Mouse (Mus musculus): ENCODE measurements around the gene Gm40193. TPM values are rescaled to one million over a fixed set of nuclear protein-coding genes. Genes with fewer than 3 reads are reported as not detected.
"Not testable (repeated sequence)": the region's sequence is repeated elsewhere in the genome, so short reads cannot be mapped to it uniquely, and the experiment has no call there.

The Gm40193 gene
- total RNA-seq, 1 experiment from 2014 or later: not detected

DNA sequence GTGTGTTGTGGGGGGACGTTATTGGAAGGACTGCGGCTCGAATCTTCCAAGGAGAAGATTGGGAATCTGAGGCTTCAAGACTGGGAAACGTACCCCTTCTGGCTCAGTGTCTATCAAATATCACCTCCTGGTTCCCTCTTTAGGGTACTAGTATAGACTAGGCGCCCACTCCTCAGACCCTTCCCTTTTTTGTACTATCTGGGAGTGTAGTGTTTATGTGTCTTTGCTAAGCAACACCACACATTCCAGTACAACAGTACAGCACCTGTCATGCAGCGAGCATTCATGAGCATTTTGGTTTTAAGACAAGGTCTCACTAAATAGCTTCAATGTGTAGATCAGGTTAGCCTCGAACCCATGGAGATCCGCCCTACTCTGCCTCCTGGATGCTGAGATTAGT is 18.8 kb upstream of the Gm40193 start:
- no peak for ATAC-seq (replicated peaks; ENCODE audit: insufficient number of reproducible peaks, low FRiP score, low TSS enrichment, poor library complexity, severe bottlenecking)

DNA sequence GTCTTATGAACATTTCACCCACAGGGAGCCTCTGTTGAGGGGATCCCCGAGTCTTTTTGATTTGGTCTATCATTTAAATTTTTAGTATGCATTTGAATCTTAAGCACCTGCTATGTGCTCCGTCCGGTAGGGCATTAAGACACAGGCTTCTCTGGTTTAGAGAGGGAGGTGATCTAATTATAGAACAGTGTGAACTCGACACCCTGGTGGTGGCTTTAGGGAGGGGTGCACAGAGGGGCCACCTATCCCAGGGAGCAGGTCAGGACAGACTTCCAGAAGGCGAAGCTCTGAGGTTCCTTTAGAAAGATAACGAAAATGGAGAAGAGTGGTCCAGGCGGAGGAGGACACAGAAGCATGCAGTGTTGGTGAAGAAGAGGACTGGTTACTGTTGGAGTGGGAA is 11.8 kb upstream of the Gm40193 start:
- ATAC-seq (replicated peaks; ENCODE audit: insufficient number of reproducible peaks, low FRiP score, low TSS enrichment, poor library complexity, severe bottlenecking): no peak

DNA sequence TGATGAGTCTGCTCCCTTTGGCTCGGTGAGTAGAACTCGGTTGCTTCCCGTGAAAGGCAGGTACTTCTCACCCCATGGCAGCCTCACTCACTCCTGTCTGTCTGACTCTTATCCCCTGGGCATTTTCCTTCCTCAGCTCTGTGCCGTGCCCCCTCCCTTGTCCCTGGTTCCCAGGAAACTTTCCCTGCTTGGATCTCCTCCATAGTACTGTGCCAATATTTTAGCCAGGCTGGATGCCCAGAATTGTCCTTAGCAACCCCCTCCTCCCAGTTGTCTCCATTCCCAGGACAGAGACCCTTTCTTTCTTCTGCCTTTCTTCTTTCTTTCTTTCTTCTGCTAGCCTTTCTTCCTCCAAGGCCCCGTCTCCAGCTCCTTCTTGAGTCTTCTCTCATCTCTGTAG is 8.7 kb upstream of the Gm40193 start:
- ATAC-seq (replicated peaks; ENCODE audit: insufficient number of reproducible peaks, low FRiP score, low TSS enrichment, poor library complexity, severe bottlenecking): no peak

DNA sequence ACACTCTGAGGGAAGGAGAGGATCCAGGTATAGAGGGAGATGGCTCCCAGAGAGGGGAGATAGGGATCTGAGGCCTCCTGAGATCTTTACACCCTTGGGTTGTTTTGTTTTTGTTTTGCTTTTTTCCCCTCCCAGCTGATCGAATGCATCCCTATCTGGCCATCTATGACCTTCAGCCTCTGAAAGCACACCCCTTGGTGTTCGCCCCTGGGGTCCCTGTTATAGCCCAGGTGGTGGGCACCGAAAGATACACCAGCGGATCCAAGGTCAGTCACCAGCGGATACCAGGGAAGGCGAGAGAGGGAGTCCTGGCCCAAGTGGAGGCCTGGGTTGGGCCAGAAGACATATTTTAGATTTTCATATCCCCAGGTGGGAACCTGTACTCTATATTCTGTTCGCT is 8.2 kb upstream of the Gm40193 start:
- ATAC-seq (replicated peaks; ENCODE audit: insufficient number of reproducible peaks, low FRiP score, low TSS enrichment, poor library complexity, severe bottlenecking): no peak

DNA sequence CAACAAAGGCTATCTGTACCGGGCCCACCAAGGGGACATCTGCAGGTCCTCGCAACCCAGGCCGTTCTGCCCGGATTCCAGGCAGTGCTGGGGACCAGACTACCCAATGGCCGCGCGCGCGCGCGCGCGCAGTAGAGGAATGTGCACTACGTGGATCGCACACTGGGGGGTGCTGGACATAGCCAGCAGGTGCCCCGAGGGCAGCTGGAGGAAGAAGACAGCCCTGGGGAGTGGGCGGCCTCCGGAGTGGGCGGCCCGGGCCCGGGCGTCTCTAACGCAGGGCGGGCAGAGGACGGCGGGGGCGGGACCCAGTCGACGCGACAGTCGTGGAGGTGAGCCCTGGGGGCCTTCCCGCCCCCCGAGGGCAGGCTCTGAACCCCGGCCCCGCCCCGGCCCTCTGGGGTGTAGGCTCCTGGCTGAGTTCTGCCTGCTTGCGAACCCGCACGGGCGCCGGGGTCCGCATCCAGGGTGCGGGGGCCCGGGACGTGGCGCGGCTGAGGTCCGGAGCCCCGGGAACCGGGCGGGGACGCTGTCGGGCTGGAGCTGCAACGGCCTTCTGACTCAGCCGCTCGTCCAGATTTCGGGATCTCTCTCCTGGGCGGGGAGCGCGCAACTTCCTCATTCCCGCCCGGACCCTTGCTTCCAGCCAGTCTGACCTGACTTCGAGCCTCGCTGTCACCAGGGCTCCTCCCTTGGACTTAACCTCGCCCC is 7.3 kb upstream of the Gm40193 start, which contains the start of gene Pld2:
Pld2 (plus strand) TSS at position 188 of the 711 bp plus-strand sequence.
- peak; percentile 83 for ATAC-seq (replicated peaks; ENCODE audit: insufficient number of reproducible peaks, low FRiP score, low TSS enrichment, poor library complexity, severe bottlenecking)

DNA sequence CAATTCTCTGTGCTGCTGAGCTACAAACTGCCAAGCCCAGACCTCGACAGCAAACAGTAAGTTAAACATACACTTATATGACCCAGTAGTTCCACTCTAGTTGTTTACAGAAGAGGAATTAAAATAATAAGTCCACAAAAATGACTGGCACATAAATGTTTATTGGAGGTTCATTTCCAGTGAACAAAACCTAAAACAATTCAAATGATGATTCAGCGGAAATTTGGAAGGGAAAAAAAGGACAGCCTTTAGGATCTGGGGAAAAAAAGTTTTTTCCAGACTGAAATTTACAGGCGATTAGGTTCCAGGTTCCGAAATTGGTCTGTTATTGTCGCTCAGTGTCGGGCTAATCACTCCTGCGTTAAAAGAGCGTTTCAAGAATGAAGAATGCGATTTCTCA is 6.7 kb upstream of the Gm40193 start:
- no peak for ATAC-seq (replicated peaks; ENCODE audit: insufficient number of reproducible peaks, low FRiP score, low TSS enrichment, poor library complexity, severe bottlenecking)

DNA sequence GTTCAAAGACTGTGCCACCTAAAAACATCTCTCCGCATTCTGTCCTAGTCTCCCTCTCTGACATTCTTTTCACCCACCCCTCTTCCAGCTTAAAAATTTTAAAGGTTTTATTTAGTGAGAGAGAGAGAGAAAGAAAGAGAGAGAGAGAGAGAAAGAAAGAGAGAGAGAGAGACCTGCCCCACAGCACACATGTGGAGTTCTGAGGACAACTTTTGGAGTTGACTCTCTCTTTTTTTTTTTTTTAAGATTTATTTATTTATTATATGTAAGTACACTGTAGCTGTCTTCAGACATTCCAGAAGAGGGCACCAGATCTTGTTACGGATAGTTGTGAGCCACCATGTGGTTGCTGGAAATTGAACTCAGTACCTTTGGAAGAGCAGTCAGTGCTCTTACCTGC is 1.7 kb downstream of the Gm40193 start:
- ATAC-seq (replicated peaks; ENCODE audit: insufficient number of reproducible peaks, low FRiP score, low TSS enrichment, poor library complexity, severe bottlenecking): not testable (repeated sequence)

DNA sequence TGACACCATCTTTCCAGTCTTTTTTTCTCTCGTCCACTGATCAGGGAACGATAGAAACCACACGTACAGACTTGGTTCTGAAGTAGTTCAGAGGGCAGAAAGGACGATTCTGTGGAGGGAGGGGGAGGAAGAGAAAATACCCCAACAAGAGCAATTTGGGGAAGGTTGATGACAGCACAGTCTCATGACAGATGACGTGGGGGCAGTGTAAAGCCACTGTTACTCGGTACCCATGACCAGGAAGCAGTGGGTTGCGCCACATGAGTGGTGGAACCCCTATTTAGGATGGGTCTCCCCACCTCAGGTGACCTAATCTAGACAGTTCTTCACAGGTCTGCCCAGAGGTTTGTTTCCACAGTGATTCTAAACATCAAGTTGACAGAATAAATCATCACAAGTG is 4.1 kb downstream of the Gm40193 start:
- ATAC-seq (replicated peaks; ENCODE audit: insufficient number of reproducible peaks, low FRiP score, low TSS enrichment, poor library complexity, severe bottlenecking): no peak

DNA sequence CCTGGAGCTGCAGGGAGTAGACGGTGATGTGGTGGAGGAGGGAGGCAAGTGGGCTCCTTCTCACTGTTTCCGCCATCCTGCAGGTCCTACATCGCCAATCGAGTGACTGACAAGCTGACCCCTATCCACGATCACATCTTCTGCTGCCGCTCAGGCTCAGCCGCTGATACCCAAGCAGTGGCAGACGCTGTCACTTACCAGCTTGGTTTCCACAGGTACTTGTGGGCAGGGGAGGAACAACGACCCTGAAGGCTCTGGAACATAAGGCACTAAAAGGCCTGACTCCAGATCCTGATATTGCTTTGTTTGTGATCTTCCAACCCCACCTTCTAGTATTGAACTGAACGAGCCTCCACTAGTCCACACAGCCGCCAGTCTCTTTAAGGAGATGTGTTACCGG is 6.5 kb downstream of the Gm40193 start:
- ATAC-seq (replicated peaks; ENCODE audit: insufficient number of reproducible peaks, low FRiP score, low TSS enrichment, poor library complexity, severe bottlenecking): no peak

DNA sequence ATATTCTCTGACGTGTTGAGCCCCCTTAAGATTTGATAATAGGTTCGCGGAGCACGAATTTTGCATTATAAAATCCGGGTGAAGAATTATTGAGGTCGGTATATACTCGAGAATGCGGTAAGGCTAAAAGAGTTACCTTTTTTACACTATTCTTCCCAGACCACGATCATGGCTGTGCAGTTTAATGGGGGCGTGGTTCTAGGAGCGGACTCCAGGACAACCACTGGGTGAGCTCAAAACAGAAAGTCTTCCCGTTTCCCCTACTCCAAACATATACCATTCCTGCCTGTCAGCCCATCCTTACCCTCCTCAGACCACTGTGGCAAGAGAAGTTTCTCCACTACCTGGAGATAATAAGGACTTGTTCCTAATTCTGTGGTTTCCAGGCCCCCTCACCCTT is 7.0 kb downstream of the Gm40193 start:
- no peak for ATAC-seq (replicated peaks; ENCODE audit: insufficient number of reproducible peaks, low FRiP score, low TSS enrichment, poor library complexity, severe bottlenecking)

DNA sequence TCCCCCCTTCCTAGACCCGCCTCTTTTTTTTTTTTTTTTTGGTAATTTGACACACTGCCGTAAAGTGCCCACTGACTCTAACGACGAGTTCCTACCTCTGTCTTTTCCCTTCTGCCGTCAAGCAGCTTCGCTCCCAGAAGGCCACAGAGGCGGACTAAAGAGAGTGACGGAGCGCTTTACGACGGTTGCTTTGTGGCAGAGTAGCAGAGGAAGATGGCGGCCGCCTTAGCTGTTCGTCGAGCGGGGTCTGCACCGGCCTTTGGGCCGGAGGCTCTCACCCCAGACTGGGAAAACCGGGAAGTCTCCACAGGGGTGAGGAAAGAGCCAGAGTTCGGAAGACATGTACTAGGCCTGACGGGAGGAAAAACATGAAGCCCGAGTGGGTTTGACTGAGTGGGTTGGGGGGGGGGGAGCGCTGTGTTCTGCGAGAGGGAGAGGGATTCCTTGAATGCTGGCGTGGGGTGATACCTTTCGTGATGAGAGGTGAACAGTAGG is 7.5 kb downstream of the Gm40193 start, which contains the start of gene Psmb6:
Psmb6 (plus strand) TSS at position 184 of the 495 bp plus-strand sequence.
- ATAC-seq (replicated peaks; ENCODE audit: insufficient number of reproducible peaks, low FRiP score, low TSS enrichment, poor library complexity, severe bottlenecking): peak; percentile 99

DNA sequence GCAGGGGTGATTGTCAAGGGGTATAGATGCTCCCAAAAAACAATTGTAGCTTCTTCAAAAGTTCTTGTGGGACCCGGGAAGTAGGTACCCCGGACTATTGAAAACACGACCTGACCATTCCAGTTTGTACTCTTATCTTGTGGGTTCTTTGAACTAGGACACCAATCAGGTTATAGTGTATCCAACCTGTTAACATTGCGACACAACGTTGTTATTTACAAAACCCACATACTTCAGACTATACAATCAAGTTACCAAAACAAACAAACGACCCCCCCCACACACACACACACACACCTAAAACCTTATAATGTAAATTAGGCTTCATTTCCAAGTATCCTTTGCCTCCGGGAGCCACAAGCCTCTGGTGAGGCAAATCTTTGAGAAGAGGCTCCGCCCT is 8.0 kb downstream of the Gm40193 start:
- no peak for ATAC-seq (replicated peaks; ENCODE audit: insufficient number of reproducible peaks, low FRiP score, low TSS enrichment, poor library complexity, severe bottlenecking)

DNA sequence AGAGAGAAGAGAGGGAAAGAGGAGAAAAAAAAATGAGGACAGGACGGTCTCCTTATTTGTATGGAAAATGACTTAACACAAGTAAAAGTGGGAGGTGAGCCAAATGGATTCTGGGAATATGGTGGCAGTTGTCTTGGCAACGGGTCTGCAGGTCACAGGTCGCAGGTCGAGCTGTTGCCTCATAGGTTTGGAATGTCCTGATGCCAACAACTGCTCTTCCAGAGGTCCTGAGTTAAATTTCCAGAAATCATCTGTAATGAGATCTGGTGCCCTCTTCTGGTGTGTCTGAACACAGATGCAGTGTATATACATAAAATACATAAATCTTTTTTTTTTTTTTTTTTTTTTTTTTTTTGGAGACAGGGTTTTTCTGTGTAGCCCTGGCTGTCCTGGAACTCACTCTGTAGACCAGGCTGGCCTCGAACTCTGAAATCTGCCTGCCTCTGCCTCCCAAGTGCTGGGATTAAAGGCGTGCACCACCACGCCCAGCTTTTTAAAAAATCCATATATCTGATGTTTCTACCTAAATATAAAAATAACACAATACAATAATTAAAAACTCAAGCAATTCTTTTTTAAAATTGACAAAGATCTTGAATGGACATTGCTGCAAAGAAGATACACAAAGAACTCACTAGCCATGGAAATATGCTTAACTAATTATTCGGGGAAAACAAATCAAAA is 9.3 kb downstream of the Gm40193 start:
- not testable (repeated sequence) for ATAC-seq (replicated peaks; ENCODE audit: insufficient number of reproducible peaks, low FRiP score, low TSS enrichment, poor library complexity, severe bottlenecking)

DNA sequence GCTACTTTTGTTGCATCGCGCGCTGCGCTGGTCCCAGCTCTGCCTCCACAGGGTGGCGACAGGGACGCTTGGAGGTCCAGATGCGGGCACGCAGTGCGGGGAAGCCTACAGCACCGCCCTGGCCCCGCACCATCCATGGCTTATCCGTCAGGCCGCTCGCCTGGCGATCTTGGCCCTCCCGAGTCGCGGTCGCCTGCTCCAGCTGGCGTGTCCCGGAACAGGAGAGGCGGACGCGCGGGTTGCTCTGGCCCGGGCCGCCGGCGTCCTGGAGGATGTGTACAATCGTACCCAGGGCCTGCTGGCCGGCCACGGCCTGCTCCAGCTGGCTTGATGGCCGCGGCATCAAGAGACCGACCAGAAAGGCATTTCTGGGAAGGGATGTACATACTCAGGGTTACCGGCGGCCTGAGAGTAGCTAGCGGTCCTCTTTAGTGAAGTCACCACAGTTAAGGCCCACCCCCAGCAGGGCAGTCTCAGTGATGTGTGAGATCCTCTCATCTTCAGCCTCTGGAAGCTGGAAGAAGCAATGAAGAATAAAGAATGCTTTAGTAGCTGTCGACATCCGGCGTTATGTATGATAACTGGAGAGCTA is 12.5 kb downstream of the Gm40193 start:
- no peak for ATAC-seq (replicated peaks; ENCODE audit: insufficient number of reproducible peaks, low FRiP score, low TSS enrichment, poor library complexity, severe bottlenecking)

DNA sequence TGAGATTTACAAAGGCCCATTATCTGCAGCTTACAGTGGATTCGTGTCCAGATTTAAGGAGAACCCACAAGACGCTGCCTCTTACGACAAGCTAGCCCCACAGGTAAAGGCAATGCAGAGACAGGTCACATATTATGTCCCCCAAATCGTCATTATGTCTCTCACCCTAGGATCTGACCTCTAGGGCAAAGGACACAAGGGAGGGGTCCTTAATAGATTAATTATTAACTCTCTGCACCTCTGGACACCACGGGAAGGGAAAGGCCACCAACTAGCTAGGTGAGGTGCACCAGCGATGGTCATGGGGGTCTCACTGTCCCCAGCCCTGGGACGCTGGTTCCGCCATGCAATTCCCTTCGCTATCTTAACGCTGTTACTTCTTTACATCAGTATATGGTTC is 13.8 kb downstream of the Gm40193 start, which contains the start of gene Gltpd2:
Gltpd2 (plus strand) TSS at position 274 of the 400 bp plus-strand sequence.
- no peak for ATAC-seq (replicated peaks; ENCODE audit: insufficient number of reproducible peaks, low FRiP score, low TSS enrichment, poor library complexity, severe bottlenecking)

DNA sequence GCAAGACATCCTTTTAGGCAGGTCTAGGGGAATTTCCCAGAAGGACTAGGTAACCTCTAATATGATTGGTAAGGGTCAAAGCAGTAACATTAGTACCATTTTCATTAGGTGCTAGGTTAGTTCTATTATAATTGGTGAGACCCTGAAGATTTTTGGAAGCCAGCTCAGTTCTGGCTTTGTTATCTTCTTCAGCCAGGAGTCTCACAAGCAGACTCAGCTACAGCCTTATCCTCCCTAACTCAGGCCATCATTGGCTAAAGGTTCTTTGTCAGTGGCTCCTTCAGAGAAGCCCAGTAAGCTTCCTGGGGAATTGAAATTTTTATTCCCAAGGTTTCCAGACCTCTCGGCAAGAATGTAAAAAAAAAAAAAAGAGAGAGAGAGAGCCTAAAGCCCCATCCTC is 14.3 kb downstream of the Gm40193 start:
- ATAC-seq (replicated peaks; ENCODE audit: insufficient number of reproducible peaks, low FRiP score, low TSS enrichment, poor library complexity, severe bottlenecking): no peak

DNA sequence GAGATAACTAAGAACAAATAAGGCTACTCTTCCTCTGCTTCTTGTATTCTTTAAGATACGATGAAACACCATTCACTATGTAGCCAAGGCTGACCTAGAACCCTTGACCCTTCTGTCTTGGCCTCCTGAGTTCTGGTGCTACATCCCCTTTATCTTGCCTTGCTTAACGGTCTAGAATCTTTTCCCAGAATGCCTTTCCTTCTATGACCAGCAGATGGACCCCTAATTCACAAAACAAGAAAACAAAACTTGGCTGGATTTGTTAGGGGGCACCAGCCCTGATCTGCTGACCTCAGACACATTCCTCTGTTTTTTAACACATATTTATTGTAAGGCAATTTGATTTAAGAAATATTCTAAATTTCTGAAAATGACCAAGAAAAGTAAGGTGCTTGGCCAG is 16.4 kb downstream of the Gm40193 start:
- ATAC-seq (replicated peaks; ENCODE audit: insufficient number of reproducible peaks, low FRiP score, low TSS enrichment, poor library complexity, severe bottlenecking): 0 out of 2 replicates have a peak, but pooled peaks have one; percentile 51

DNA sequence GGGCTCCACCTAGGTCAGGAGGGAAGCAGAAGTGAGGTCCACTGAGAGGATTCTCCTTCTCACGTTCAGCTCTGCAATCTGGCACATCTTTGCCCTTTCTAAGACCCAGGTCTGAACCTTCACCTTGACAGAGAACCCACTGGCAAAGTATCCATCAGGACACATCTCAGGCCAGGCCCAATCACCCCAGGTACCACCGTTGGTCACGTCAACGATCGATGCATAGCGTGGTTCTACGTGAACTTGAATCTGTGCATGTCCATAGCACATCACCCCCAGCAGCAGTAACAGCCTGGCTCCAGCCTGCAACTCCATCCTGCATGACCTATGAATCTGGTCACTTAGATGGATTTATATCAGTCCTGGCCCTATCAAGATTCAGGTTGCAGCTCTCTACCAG is 18.5 kb downstream of the Gm40193 start, which contains the start of gene Vmo1:
Vmo1 (minus strand) TSS at position 329 of the 400 bp plus-strand sequence.
- no peak for ATAC-seq (replicated peaks; ENCODE audit: insufficient number of reproducible peaks, low FRiP score, low TSS enrichment, poor library complexity, severe bottlenecking)

DNA sequence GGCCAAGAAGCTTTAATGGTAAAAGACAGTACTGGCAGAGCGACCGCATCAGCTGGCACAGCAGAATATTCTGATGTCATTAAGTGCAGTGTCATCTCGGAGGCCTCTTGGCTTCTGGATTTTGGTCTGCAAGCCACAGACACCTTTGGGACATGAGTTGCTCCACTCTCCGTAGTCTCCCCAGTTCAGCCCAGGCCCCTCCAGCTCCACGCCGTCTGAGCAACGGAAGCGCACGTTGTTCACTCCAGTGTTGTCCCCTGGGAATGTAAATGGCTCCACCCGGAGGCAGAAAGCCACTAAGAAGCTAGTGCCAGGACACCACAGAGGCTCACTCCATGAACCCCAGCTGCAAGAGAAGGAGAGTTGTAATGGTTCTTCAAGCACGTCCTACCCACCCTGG is 19.2 kb downstream of the Gm40193 start:
- no peak for ATAC-seq (replicated peaks; ENCODE audit: insufficient number of reproducible peaks, low FRiP score, low TSS enrichment, poor library complexity, severe bottlenecking)

Data from monocyte, adult 5-6 weeks (primary cell).